Mouse (Mus musculus) lung, postnatal 4 days (tissue): ENCODE measurements around the gene Wfs1.
"Not testable (repeated sequence)": the region's sequence is repeated elsewhere in the genome, so short reads cannot be mapped to it uniquely, and the experiment has no call there.

Experiments
- DNase-seq, 2 experiments: peaks; one replicate each; pipeline ENCODE4 v3.0.0; 2021

Wfs1 gene

DNA sequence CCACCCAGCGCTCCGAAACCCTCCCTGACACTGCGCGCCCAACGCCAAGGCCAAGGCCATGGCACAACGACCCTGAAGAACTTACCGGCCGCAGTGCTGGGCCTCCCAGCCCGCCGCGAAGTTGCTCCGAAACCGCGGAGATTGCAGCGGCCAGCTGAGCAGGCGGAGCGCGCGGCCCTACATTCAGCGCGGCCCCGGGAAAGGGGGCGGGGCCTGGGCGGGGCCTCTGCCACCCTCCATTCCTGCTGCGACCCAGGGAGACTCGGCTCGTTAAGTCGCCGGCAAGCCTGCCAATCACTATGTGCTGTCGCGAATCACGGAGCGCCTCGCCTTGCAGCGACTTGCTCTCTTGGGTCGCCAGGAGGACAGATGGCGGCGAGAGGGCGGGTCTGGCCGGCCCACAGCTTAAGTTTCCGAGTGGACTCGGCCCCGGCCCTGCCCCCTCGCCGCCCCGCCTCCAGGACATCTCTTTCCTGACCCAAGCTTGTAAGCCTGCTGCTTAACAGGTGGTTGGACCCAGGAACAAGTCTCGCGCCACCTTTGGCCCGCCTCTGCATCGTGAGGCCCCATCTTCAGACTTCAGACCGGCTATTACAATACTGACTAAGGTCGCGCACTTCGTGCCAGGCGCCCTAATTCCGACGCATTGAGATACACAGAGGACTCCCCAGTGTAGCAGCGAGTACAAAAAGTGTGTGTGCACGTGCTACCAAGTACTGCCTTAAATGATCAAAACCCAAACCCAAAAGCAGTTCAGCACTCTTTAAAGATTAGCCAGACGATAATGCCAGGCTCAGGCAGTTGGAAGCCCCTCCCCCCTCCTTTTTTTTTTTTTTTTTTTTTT lies at the start of gene Wfs1:
Wfs1 (minus strand) TSS at position 425 of the 844 bp plus-strand sequence.
- DNase-seq, result peak; percentile 97 to 99

- DNase-seq, result no peak
These were observed 47.9 kb upstream of the Wfs1 start for GRCm38 (mm10) chr5:37036884-37037283.

- no peak for DNase-seq
These were observed 46.9 kb upstream of the Wfs1 start for GRCm38 (mm10) chr5:37035896-37036295.

DNA sequence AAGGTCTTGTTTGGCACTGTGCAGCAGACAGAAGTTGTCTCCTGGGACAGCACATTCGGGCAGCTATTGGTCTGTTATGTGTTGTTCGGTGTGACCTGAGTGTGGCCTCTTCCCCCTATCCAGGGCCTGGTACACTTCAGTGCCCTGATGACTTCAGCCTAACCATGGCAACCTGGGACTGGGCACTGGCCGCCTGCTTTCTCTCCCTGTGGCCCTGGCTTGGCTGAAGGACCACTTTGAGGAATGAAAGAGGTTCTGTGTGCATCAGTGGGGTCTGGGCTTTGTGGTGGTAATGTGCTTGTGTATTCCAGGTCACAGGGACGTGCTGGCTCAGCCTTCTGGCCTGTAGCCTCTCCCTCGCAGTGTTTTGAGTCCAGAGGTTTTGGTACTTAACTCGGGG lies 46.2 kb upstream of the Wfs1 start:
- DNase-seq, result no peak

GRCm38 (mm10) chr5:37030753-37031152 lies 41.7 kb upstream of the Wfs1 start:
- DNase-seq, result no peak

- no peak for DNase-seq
These were observed 40.4 kb upstream of the Wfs1 start for GRCm38 (mm10) chr5:37029326-37029905.

DNA sequence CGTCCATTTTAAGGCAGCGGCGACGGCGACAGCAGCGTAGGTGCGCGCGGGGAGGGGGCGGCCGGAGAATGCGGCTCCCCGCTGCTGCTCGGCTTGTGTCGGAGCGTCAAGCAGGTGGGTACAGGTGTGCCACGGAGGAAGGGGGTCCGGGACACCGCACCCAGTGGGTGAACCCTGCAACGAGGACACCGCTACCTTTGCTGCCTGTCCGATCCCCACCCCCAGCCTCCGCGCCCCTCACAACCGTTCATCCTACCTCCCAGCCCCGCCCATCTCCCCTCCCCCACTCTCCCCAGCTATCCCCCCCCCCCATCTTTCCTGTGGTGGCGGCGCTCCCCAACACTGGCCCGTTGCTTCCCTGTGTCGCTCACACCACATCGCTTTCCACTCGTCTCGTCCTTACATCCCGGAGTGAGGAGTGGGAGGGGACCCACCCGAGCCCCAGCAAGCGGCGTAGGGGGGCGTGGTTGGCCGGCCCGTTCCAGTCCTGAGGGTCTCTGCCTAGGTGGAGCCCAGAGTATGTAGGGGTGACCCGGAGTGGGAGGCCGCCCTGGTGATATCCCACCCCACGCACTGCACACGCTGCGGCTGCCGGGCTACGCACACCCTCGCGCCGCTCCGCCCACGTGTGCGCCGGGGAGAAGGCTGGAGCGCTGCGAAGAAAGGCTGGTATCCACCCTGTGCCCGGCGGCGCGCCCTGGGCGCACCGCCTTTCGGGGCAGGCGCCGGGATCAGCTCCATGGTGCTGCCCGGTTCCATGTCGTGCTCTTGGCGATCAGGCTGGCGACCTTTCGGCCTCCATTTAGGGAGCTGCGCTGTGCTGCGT lies 39.7 kb upstream of the Wfs1 start:
- no peak for DNase-seq

DNA sequence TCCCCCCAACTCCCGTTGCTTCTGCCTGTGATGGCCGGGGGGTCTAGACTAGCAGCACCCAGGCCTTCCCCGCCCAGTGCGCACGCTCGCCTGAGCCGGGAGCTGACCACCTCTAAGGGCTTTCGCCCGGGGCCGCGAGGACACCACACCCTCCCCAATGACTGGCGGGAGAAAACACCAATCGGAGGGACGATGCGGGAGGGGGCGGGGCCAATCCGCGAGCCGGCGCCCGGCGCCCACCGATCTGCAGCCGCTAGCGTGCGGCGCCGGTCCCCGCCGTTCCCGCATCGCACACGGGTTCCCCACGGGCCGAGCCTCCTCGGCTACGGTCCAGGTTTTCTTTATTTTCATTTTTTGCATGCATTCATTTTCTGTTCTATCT lies 39.1 kb upstream of the Wfs1 start:
- peak; percentile 74 to 79 for DNase-seq

- DNase-seq, result no peak
These were observed 38.7 kb upstream of the Wfs1 start for GRCm38 (mm10) chr5:37027701-37028100.

- DNase-seq, result no peak
These were observed 28.2 kb upstream of the Wfs1 start for GRCm38 (mm10) chr5:37017222-37017621.

DNA sequence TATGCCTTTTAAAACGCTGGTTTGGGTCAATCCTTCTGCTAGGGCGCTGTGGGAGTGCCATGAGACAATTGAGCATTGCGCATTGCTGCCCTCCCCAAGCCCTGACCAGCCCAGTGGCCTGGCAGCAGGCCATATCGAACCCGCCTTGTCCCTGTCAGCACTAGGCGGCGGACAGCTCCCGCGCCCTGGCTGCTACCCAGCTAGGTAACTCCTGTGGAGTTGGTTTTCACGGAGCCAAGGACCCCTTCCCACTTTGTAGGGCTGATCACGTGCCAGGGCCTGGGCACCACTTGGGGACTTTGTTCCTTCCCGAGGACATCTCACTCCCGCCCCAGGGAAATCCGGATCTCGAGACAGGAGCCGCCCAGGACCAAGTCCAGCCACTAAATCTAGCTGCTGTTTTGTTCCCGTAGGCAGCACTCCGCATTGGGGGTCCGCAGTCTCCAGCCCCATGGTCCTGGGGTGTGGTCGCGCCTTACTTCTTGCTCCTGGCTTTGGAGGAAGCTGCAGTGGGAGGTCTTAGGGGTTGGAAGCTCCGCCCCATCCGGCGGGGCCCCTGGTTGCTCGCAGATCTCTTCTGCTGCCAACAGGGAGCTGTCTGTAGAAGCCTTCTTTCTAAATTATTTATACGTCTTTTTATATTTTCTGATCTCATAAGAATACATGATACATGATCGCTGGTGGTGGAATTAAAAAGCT lies 26.8 kb upstream of the Wfs1 start:
- peak; percentile 21 to 34 for DNase-seq

DNA sequence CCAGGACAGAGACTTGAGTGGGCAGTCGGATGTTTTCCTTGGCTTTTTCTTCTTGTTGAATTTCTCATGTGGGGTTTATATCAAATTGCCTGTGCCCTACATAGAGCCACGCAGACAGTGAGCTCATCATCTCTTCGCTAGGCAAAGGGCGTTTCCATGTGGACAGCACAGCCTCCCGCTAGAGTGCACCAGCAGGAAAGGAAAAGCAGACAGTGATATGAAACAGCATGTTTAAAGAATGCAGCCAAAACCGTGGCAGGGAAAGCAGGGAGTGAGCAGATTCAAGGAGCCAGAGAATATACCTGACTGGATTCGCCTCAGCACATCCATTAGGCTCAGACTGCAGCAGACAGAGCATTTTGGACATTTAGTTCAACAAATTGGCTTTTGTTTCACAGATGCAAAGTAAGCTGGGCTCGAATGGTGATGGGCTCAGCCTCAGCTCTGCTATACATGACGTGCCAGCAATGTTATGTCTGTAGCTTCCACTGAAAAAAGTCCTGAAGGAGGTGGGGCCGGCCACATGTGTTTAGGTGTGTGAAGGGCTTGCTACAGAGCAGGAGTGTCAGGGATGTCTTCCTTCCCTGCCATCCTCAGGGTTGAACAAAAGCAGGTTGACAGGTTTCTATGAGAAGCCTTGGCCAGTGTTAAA lies 21.8 kb upstream of the Wfs1 start:
- no peak for DNase-seq

GRCm38 (mm10) chr5:37009761-37010160 lies 20.8 kb upstream of the Wfs1 start:
- not testable (repeated sequence) for DNase-seq

DNA sequence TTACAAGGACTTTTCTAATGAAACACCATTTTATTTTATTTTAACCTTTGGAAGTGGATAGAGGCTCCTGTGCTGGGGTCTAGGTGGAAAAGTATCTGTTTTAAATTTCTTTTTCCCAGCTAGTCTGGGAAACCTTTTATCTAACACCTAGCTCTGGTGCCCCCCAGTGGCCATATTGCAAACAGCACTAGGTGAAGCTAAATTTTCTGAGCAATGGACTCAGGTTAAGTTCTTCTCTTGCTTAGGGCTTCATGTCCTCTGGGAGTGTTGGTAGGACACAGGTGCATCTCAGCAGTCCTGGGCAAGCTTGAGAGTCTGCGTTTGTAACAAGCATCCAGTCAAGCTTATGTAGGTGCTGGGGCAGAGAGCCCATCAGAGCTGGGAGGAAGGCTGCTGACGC lies 13.0 kb upstream of the Wfs1 start:
- peak in 1 of 2 experiments; percentile 69 for DNase-seq

DNA sequence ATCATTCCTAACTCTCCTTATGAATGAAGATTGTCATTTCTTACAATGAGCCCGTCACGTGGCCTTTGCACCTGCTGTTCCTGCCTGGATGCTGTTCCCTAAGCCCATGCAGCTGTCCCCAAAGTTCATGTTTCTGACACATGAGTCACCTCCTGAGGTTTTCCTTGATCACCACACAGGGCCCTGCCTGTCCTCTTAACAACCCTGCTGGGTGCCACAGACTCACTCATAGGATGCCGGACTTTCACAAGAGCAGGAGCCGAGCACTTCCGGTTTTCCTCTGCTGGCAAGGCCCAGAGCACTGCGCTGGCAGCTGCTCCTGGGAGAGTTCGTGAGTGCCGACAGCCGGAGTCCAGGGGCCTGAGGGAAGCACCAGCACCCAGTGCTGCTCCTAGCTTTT lies 12.0 kb upstream of the Wfs1 start:
- no peak for DNase-seq

- DNase-seq, result peak in 1 of 2 experiments; percentile 23
These were observed 9.0 kb upstream of the Wfs1 start for GRCm38 (mm10) chr5:36997996-36998395.

DNA sequence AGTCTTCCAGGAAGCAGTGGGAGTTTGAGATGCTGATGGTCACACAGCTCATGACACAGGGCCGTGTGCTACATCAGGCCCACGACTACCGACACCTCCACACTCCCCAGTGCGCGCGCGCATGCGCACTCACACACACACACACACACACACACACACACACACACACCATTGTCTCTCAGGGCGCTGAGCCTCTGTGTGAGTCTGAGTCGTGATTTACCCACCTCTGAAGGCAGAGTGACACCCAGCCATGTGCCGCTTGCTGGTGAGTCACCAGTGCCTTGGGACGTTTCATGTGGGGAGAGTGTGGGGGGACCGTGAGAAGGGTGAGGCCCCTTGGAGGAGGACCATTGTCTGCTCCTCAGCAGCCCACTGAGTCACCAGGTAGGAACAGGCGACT lies 7.4 kb upstream of the Wfs1 start:
- no peak for DNase-seq

DNA sequence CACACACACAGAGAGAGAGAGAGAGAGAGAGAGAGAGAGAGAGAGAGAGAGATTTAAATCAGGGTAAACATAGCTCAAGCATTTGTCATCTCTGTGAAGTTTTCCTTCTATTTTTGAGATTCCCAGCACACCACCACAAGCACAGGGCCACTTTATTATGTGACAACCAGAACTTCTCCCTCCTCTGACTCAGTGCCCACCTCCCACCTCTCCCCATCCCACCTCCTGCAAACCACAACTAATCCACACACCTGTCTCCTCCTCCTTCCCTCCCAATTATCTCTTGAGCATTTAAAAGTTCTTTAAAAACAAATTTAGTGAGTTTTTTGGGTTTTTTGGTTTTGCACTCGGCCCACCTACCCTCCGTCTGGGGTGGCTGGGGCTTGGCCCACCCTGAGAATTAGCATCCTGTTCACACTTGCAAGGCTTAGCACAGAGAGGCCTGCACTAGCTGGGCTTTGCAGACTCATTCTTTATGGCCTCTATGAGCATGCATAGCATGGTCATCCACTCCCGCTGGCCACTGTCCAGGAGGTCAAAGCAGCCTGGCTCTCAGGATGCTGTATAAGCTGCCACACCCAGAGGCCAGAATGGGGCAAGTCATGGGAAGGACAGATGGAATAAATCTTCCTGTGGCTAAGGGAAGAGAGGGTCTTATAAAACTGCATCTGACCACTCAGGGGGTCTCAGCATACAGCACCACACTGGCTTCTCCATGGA lies 1.8 kb upstream of the Wfs1 start:
- no peak for DNase-seq

DNA sequence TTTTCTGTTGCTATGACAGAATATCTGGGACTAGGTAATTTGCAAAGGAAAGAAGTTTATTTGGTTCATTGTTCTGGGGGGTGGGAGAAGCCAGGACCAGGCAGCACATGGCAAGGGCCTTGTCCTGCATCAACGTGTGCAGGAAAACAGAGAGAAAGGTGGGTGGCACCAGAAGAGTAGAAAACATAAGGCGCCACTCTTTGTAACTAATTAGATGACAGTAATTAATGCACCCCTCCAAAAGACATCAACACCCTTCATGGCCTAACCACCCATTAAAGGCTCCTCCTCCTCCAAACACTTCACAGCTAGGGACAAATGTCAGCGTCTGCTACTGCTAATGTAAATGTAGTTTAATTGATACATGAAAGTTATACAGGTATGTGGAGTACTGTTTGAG lies 1.2 kb upstream of the Wfs1 start:
- DNase-seq, result no peak

- no peak for DNase-seq
These were observed 596 bp upstream of the Wfs1 start for GRCm38 (mm10) chr5:36989625-36989977.

DNA sequence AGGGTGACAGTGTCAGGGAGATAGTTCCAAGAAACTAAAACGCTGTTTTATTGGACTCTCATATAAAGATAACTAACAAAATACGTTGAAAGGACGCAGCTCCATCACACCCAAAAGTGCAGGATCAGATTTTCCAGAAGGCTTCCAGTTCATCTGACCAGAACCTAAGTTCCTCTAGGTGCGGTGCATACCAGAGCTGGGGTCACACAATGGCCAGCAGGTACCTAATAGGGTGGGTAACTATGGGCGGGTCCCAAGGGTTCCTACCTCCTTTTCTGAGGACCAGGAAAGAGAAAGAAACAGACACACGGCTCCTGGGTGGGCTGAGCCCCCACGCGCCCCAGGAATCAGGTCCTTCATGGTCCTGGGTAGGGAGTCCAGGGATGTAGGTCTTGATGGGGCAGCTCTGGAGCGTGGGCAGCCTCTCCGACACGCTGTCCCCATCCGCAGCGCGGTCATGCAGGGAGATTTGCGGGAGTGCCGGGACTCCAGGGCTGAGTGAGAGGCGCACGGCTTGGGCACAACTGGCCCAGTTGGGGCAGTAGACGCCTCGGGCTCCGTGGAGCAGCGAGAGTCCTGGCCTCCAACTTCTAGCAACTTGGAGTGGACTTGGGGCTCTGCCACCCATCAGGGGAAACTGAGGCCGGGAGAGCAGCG lies 753 bp downstream of the Wfs1 start:
- DNase-seq, result no peak
